Mouse (Mus musculus) lung, adult 10 weeks (tissue): ENCODE measurements around the gene Clec4a2. TPM values are rescaled to one million over a fixed set of nuclear protein-coding genes. Genes with fewer than 3 reads are reported as not detected.

Experiments used
- polyA plus RNA-seq: library from polyadenylated mRNA; stranded (reverse); fragments of 350-450 nt; fragmentation: Illumina TruSeq; extraction: RNeasy Lipid Tissue Mini Kit (QIAGEN cat#74804); gene quantifications from one replicate; pipeline ENCODE4 v1.2.3, GENCODE M21; 2014; ENCODE audit warnings: low read depth, low replicate concordance; ENCODE audit not compliant: insufficient read depth

Clec4a2 gene
- polyA plus RNA-seq, result 13.4 TPM

DNA sequence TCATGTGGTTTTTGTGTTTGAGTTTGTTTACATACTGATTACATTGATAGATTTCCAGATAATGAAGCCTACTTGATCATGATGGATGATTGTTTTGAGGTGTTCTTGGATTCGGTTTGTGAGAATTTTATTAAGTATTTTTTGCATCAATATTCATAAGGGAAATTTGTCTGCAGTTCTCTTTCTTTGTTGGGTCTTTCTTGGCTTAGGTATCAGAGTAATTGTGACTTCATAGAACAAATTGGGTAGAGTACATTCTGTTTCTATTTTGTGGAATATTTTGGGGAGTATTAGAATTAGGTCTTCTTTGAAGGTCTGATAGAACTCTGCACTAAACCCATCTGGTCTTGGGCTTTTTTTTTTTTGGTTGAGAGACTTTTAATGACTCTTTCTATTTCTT, at the start of gene Clec4a2:
Gene Clec4a2 (plus strand): TSS at position 301 of the 400 bp plus-strand sequence.

DNA sequence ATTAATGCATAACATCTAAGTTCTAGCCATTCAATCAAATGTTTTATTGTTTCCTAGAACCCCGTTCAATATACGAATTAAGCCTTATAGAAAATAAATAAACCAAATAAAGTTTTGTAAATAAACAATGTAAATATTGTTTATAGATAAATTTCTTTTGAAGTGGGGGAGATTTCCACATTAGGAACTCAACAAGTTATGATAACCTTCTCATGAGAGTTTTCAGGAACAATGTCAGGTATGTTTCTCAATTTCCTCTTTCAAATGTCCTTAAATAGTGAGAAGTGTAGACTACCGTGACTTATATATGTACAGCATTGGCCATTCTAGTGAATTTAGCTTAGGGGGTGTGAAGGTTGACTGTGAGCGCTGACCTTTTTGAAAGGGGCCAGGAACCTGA, 66.4 kb downstream of the Clec4a2 start, which contains the start of gene Clec4b2:
Gene Clec4b2 (plus strand): TSS at position 301 of the 400 bp plus-strand sequence.

Other genes with a start within 250 kb of the Clec4a2 start
- gene Necap1, start 232.0 kb upstream of the Clec4a2 start, polyA plus RNA-seq, result 17.3 TPM
- 6.7 TPM for gene Clec4a1, start 184.6 kb upstream of the Clec4a2 start, polyA plus RNA-seq
- 20.9 TPM for gene Clec4a3, start 153.9 kb upstream of the Clec4a2 start, polyA plus RNA-seq
- not detected for gene Clec4a4, start 116.1 kb upstream of the Clec4a2 start, polyA plus RNA-seq
- 6.6 TPM for gene Clec4b1, start 56.5 kb upstream of the Clec4a2 start, polyA plus RNA-seq
- not detected for gene Clec4b2, start 66.5 kb downstream of the Clec4a2 start, polyA plus RNA-seq
- gene Clec4n, start 123.4 kb downstream of the Clec4a2 start, polyA plus RNA-seq, result 25.8 TPM
- 9.3 TPM for gene Clec4d, start 155.7 kb downstream of the Clec4a2 start, polyA plus RNA-seq
- gene Clec4e, start 183.4 kb downstream of the Clec4a2 start, polyA plus RNA-seq, result 2.3 TPM
- not detected for gene Vmn2r19, start 201.9 kb downstream of the Clec4a2 start, polyA plus RNA-seq